Mouse (Mus musculus) spleen, postnatal 10 days (tissue): ENCODE results near the gene Frmd4b.
"Not testable (repeated sequence)": the region's sequence is repeated elsewhere in the genome, so short reads cannot be mapped to it uniquely, and the experiment has no call there.

Source experiments
- DNase-seq, 2 experiments: peaks; one replicate each; pipeline ENCODE4 v3.0.0; 2021 to 2022; ENCODE audit warnings: low spot score in 2 of 2

Frmd4b gene

DNA sequence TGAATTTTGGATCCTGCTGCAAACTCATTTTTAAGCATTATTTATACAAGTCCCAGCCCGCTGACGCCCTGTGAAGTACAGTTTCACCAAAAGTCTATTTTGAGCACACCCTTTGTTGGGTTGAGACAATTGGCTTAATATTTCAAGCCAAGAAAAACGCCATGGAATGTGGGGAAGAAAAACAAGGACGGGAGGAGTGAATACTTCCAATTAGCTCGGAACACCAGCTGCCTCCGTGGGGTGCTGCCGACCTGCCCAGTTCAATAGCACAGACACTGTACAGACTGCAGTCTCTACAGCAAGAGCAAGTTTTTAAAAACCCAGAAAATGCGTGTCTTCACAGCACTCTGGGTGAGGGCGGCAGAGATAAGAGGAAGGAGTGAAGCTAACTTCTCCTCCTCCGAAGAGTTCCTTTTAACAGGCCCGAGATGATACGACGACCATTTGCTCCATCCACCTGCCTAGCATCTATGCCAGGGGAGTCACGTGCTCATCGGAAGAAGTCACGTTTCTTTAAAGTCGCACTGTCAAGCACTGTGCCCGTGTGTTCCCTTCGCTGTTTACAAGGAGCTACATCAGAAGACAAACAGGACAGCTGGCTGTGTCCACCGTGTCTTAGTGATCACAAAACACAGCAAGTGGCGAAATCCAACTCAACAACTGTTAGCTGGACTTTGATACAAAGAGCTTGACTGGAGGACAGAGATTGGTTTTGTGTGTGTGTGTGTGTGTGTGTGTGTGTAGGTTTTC lies 326.0 kb downstream of the Frmd4b start:
- no peak for DNase-seq

DNA sequence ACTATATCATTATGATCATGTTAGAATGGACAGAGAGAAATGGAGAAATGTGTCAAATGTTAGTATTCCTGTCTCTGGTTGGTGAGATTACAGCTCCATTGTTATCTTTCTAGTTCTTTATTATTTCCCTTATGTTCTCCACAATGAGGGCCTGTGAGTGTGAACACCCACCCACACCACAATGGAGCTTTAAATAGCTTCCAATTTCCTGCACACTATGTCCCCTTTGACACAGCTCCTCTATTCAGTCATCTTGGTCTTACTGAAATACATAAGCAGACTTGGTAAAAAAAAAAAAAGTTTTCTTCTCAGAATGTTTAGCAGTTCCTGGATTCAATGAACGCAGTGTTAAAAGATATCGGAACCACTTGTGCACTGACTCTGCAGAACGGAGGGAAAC lies 326.7 kb downstream of the Frmd4b start:
- DNase-seq: no peak

DNA sequence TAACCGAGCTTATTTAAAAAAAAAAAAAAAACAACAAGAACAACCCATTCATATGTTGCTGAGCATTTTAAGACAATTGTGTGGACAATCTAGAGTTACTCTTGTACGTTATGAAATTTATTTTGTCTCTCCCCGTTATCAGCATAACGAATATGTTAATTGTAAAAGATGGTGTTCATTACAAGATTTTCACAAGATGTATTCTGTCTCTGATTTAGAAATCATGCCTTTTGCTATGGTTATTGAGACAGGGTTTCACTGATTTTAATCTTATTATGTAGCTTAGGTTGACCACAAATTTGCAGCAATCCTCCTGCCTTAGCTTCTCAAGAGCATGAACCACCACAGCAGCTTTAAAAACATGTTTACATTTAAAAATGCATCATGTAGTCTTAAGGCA lies 327.5 kb downstream of the Frmd4b start:
- no peak for DNase-seq

DNA sequence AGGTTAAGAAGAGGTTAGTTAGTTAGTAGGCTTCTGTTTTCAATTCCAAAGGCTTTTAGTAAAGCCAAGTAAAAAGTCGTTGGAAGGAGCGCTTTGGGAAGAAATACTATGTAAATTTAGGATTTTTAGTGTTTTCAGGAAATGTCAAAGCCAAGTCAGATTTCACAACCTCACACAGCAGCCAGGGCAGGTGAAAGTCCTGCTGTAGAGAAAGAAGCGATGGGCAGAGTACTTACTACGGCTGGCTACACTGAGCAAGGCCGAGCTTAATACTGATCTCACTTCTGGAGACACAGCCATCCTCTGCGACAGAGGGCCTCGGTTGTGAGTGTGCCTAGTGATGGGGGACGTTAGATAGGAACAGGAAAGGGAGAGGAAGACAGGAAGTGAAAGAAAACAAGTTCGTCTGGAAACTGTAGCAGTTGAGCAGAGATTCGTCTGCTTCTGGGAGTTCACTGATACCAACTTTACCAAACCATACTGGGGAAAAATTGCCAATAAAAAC lies 328.0 kb downstream of the Frmd4b start:
- DNase-seq: no peak

DNA sequence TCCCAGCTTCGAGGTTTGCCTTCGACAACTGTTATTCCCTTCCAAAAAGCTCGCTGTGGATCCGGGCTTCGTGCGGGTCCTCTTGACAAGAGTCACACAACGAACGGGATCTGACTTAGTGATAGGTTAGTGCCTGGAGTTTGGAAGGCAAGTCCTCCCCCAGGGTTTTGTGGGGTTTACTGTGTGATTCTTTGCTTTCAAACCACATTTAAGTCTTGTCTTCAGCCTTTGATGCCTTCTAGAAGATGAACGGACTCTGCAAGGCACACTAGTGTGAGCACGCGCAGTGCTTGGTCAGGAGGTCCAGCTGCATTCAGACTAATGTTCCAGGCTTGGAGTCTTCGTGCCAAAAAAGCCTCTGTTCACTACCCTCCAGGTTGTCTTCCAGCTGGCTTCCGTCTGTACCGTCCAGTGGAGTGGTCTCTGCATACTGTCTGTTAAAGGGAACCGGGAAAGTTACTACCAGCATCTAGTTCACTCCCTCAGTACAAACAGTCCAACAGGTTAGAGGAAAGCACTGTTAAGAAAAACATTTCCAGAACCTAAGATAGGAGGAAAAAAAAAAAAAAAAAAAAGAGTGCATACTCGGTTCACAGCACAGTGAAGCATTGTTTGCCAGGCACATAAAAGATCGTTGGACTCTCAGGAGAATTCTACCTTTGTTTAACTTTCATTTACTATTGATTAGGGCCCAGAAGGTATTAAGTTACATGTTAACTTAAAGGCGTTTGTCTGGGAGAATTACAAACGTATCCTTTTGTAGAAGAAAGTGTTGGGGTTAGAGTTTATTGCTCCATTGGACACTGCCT lies 329.1 kb downstream of the Frmd4b start:
- DNase-seq: no peak

DNA sequence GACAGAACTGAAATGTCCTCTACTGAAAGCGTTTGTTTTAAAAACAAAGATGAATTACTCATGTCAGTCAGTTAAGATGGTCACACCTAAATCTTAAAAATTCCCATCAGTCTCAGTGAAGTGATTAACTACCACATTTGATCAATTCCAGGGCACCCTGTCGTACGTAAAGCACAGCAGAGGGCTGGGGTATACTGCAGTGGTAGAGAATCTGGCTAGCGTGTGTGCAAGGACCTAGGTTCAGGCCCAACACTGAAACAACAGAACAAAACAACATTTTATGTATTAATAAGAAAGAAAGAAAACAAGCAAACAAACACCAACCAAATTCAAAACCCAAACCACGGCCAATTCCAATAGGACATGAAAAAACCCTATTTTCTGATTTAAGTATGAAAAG lies 331.0 kb downstream of the Frmd4b start:
- no peak for DNase-seq

DNA sequence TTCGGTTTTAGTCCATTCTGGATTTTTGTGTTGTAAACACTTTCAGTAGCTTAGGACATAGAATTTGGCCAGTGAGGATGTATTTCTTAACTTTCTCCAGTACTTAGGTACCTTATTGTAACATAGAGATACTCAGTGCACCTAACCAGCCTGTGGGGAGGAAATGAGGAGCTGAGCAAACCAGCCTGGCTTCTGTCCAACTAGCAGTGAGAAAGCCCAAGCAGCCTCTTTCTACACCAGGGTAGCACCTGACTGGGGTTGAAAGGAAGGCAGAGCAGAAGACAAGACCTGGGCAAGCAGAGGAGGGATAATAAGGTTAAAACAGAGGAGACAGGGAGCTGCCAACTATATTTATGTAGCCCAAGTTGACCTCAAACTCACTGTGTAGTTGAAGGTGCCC lies 333.7 kb downstream of the Frmd4b start:
- DNase-seq: no peak

DNA sequence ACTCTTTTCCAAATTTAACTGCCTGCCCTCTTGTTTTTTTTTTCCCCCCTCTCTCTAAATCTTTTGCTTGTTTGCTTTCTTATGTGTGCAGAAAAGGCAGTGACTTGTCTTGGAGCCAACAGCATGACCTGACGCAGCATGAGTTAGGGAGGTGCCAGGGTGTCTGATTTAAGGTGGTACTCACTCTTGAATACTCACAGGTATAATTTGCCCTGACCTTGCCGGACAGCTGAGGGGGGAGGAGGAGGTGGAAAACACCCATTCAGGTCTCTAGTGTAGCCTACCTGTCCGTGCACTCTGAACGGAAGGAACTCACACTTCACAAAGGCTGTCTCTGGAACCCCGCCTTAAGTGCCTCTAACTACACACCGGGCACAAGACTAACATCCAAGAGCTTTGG lies 338.5 kb downstream of the Frmd4b start:
- DNase-seq: no peak

DNA sequence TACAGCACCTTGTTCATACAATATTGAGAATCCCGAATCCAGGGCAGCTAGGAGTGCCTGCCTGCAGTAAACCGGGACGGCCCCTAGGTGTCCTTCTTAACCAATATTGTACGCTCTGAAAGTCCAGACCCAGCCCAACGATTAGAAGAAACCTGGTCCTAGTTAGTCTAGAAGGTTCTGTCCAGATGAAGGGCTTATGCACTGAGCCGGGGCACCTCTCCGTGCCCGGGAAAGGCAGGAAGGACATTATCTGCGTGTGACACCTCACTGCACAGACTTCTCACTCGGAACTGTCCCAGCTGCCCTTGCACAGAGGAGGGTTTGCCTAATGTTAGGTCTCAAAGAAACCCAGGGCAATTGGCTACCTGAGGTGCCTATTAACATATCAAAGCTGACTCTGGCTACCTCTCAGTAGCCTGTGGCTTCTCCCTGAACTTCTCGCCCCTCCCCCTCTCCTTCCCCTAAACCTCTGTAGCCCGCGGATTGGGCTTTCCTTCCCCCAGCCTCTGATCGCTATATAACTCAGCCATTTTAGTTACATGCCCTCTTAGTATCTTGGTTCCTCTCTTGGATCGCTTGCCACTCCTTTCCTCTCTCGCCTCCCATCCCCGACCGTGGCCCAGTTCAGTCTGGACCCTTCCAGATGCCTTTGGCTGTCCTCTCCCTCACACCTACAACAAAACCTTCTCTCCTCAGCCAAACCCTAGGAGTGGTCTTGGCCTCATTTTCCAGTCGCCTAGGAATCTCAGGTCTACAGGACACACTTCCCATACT lies 339.1 kb downstream of the Frmd4b start:
- peak; percentile 20 to 58 for DNase-seq

DNA sequence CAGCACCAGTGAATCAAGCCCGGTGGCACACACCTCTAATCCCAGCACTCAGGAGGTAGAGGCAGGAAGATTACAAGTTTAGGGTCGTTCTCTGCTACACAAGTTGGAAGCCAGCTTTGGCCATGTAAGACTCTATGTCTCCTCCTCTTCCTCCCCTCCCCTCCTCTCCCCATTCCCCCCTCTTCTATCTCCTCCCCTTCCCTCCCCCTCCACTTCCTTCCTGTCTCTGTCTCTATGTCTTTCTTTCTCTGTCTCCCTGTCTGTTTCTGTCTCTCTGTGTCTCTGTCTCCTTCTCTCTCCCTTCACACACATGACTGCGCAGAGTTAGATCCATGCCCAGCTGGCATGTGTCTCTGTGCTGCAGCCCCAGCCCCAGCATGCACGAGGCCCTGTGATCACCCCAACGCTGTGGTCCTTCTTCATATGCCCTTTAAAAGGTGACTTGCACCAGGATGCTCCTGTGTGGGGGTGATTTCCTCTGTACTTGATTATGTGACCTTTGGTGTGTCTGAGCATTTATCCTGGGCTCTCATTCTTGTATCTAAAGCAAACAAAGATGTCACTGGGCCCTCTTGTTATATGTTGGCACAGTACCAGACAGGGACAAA lies 340.3 kb downstream of the Frmd4b start:
- DNase-seq: no peak

DNA sequence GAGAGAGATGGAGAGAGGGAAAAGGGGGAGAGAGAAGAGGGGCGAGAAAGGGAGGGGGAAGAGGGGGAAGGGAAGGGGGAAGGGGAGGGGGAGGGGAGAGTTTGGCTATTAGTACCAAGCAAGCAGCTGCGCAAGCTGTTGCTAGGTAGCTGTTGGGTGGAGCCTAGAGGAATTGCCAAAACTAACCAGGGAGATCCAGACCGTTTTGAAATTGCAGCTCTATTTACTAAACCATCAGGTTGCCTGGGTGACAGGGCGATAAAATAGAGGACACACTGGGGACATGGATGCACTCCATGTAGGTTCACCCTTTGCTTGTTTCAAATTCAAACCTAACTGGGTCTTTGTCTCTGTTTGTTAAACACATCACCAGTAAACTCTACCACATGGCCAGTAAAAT lies 341.0 kb downstream of the Frmd4b start:
- no peak for DNase-seq

DNA sequence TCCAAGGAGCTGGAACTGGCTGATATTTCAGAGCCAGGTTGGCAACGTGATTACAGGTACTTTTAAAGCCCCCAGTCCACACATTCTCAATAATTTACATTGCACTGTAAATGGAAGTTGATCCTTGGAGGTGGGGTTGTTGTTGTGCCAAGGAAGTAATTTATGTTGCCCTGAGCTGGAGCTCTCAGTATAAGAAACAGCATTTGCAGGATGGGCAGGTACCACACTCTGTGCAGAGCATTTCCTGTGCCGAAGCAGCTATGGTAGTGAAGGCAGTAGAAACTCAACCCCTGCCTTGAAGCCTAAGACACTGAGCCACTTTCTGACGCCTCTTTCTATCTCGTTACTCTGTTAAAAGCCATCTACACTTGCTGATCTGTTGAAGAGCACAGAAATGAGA lies 341.6 kb downstream of the Frmd4b start:
- no peak for DNase-seq

DNA sequence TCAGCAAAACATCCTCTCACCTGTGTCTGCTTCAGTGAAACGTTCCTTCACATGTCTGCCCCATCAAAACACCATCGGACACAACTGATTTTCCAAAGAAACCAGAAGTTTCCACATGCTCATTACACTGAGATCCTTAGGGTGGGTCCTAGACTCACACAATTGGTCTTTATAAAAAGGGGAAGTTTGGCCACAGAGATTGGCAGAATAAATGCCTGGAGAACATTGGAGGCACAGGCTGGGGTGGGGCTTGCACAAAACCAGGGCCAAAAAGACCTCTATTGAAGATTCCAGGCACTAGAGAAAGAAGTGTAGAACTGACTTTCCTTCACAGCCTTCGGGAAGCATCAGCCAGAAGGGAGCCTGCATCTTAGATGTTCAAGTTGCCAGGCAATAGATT lies 343.6 kb downstream of the Frmd4b start:
- no peak for DNase-seq

DNA sequence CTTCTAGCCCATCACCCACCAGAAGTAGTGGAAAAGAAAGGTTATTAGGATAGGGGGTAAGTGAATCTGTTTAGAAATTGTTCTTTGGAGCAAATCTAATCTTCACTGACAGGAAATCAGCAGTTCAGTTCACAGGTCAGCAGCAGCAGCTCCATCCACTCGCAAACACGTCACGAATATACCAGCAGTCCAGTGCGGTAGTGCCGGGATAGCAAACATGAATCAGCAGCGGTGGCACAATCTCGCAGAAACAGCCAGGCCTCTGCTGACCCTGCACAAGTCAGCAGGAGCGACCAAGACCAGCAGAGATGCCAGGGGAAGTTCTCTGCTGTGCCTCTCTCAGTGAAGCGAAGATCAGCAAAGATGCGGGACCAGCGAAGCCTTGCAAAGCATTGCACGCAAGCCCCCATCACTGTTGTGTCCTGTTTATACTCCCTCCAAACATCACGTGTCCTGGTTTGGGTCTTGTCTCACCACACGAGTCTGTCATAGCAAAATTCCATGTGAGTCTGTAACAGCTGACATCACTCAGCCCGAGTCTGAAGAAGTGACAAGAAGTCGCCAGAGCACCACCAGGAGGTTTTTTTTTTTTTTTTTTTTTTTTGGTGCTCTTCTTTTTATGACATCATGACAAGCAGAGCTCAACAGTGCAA lies 344.2 kb downstream of the Frmd4b start:
- DNase-seq: no peak

DNA sequence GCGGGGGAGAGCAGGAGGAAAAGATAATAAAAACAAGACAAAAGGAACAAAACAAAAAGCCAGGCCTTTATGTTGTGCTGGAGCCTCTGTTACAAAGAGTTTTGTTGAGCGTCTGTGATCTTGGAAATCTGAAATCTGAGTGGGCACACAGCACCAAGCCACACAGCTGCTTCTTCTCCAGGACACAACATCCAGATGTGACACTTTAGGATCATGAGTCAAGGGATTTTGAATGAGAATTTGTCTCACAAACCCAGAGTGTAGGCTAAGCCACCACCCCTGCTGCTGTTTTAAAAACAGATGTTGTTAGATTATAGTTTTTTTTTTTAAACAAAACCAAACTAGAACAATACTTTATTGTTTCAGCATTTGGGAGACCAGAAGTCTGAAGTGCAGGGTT lies 345.0 kb downstream of the Frmd4b start:
- DNase-seq: no peak

DNA sequence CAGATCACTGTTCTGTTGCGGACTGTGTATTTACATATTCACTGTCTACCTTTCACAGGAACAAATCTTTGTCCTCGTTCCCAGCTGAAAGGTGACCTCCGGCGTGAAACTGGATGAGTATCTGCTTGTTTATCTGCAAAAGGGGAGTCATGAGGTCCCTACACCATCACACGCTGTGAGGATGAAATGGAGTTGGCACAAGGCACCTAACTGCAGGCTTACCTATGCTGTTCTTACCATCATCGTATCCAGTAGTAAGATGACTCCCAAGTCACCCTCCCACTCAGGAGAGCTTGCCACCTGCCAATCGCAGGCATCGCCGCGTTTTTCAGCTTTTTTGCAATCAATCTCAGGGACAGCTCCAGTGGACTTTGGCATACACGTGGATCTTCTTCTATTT lies 347.7 kb downstream of the Frmd4b start:
- no peak for DNase-seq

DNA sequence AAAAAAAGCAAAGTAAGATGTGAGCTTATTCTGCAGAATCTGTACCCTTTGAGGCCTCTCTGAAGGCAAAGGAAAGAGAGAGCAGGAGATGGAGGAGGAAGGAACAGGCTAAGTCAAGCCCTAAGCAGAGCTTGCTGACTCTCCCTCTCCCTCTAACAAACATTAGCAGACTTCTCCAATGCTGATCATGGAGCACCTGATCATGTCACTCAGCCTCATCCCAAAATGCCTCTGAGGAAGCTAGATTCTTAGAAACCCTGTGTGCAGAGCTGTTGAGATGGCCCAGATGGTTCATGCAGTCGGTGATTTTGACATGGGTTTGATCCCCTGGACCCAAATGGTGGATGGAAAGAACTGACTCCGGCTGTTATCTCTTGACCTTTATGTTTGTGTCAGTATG lies 350.2 kb downstream of the Frmd4b start:
- no peak for DNase-seq

DNA sequence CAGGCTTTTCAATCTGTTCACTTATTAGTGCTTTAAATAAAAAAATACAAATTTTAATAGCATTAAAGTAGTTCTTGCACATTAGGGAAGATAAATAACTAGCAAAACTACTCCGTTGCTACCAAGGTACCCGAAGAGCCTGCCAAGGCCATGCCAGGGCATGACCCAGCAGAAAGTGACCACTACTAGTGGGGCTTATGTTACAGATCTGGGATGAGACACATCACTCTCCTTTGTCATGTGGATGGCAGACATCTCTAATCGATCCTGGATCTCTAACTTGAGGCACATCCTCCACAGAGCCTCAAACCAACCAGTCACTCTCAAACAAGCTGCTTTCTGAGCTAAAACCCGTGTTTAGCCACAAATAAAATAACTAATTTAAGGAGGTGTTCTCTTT lies 350.7 kb downstream of the Frmd4b start:
- no peak for DNase-seq

DNA sequence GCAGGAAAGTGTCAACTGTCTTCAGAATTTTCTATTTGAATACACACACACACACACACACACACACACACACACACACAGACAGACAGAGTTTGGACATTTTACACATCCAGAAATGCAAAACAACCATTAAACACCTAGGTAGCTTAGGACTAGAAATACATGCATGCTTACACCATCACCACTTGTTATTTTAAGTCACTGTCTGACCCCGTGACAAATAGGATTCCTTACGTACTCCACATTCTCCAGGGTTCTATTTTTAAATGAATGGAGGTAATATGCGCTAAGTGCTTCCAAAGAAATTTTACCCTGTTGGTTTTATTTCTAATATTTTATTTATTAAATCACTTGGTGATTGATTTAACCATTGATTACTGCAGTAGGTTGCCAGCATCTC lies 351.6 kb downstream of the Frmd4b start:
- DNase-seq: no peak

DNA sequence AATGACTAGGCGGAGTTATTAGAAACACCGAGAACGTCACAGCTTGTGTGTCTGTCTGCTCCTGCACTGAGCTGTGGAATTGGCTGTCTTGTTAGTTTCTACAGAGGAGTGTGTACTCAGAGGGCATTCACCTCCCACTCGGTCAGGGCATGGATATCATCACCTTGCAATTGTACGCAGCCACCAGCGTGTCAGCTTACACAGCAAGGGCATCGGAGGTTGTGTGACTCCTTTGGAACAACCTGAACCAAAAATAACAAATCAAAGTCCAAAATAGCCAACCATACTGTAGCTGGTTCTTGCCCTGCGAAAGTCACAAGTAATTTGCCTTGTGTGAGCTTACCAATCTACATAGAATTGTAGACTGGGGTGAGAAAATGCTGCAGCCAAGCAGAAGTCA lies 352.1 kb downstream of the Frmd4b start:
- no peak for DNase-seq

DNA sequence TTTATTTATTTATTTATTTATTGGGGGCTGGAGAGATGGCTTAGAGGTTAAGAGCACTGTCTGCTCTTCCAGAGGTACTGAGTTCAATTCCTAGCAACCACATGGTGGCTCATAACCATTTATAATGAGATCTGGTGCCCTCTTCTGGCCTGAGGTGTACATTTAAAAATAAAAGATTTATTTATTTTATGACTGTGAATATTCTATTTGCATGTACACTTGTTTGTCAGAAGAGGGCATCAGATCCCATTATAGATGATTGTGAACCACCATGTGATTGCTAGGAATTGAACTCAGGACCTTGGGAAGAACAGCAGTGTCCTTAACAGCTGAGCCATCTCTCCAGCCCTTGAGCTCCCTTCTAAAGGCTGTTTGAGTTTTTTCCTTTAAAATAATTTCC lies 353.6 kb downstream of the Frmd4b start:
- DNase-seq: not testable (repeated sequence)

DNA sequence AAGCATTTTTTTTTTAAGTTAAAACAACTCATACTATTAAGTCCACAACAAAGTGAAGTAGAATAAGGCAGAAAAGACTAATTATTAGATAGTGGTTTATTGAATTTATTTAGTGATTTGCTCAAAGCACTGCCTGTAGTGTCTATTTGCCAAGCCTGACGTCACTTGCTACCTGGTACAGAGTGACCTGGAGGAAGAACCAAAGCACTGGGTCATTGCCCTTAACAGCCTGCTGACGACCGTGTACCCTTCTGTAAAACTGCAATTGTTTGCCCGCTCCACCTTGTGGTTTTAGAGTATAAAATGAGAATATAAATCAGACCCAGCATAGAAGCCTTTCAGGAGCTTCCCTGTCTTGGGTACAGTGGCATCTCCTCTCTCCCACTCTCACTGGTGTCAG lies 355.1 kb downstream of the Frmd4b start:
- no peak for DNase-seq
